Mouse (Mus musculus) megakaryocyte progenitor cell, adult 5-6 weeks (primary cell): ENCODE measurements around the gene Fbxo2. TPM values are rescaled to one million over a fixed set of nuclear protein-coding genes. Genes with fewer than 3 reads are reported as not detected.
"Not testable (repeated sequence)": the region's sequence is repeated elsewhere in the genome, so short reads cannot be mapped to it uniquely, and the experiment has no call there.

Experiments used
- ATAC-seq: replicated peaks from 2 replicates; pipeline ENCODE4 v1.8.0; 2016; ENCODE audit warnings: mild to moderate bottlenecking, moderate TSS enrichment, inconsistent platforms; ENCODE audit not compliant: poor library complexity
- total RNA-seq, 2 experiments: library from RNA; stranded (forward) in 1 of 2; stranded (reverse) in 1 of 2; fragments of 157-497, 149-512 nt in 1 of 2; fragments of 200-1000 nt in 1 of 2; gene quantifications; 2 replicates each; pipeline versions ENCODE4 v1.2.3 to v1.2.4; 2015 to 2017

Gene Fbxo2
- total RNA-seq (2015) (not detected in 2 replicates), total RNA-seq (2017) (not detected in 2 replicates)

GRCm38 (mm10) chr4:148160436-148161390 lies at the start of gene Fbxo2, which contains the start of gene Fbxo44:
Gene Fbxo2, plus strand, starts transcription at chr4:148160621.
Gene Fbxo44, minus strand, starts transcription at chr4:148160482.
- ATAC-seq = no peak

DNA sequence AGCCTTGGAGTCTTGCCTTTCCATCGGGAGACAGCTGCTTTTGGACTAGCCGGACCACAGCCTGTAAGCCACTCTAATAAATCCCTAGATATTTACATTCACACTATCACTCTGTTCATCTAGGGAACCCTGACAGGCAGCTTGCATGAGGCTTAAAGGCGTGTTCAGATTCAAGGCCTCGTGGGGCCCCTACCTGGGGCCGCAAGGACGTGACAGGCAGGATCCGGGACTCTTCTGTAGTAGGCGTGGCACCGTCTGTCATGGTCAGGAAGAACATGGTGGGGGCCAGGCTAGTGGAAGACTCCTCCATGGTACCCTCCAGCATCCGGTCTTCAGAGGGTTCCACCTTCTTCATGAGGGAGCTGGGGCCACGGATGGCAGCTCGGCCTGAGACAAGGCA lies 47.9 kb upstream of the Fbxo2 start:
- no peak for ATAC-seq

DNA sequence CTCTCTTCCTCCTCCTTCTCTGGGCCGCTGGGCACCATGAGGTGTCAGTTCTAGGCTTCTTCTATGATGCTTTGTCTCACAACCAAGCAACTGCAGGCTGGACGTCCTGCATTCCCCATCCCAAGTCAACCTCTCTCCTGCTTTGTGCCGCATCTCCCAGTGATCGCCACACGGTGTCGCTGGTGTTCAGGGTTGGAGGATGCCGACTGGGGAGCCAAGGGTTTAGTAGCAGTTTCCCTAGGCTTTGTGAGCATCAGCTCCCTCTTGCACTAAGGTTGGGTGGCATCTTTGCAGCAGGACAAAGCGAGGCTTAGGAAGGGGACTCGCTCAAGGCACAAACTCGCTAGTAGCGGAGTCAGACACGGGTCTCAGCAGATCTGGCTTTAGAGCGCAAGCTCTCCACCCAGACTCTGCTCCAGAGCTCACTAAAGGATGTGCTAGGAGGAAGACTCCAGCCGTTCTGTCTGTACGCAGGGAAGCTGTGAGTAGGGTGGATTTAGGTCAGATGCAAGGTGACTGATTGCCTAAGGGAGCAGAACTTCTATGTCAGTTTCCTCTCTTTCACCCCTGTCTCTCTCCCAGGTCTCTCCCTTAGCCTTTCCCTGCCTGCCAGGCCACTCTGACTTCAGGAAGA lies 45.5 kb upstream of the Fbxo2 start:
- ATAC-seq = peak; percentile 91

DNA sequence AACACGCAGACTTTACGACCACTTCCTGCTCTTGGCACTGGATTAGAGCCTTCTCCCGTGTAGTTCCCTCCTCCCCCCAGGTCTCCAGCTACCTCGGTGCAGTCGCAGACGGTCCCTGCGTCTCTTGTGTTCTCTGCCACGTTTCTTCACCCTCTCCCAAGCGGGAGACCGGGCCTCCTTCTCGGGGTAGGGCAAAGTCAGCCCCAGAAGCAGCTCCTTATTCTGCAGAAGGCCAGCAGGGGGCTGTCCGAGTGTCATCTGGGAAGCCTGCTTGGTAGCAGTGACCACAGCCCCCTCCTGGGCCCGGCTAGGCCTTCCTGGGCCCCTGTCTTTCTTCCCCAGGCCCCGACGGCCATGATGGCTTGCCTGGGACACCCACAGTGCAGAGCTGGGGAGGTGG lies 45.0 kb upstream of the Fbxo2 start:
- peak; percentile 71 for ATAC-seq

DNA sequence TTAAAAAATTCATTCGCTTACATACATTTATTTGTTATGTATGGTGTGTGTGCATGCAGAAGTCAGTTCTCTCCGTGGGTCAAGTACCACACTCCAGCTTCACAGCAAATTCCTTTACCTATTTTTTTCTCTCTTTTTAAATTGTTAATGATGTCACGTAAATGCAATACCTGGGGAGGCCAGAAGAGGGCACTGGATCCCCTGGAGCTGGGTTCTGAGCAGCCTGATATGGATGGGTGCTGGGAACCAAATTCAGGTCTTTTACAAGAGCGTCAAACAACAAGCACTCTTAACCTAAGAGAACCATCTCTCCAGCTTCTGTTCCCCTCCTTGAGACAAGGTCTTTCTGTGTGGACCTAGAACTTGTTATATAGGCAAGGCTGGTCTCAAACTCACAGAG lies 43.8 kb upstream of the Fbxo2 start:
- no peak for ATAC-seq

DNA sequence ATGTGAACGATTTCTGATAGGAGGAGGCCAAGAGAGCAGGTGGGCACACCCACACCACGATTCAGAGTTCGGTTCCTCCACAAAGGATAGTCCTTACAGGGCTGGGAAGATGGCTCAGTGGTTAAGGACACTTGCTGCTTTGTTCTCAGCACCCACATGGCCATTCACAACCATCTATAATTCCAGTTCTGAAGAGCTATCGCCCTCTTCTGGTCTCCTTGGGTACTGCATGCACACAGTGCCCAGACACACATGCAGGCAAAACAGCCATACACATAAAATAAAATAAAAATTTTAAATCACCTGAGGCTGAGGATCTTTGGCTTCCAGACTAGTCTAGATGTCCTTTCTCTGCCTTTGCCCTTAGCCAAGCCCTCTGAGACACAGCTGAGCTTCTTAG lies 43.0 kb upstream of the Fbxo2 start:
- ATAC-seq = no peak

- not testable (repeated sequence) for ATAC-seq
These were observed 40.8 kb upstream of the Fbxo2 start for GRCm38 (mm10) chr4:148119578-148119977.

- no peak for ATAC-seq
These were observed 39.9 kb upstream of the Fbxo2 start for GRCm38 (mm10) chr4:148120555-148120954.

DNA sequence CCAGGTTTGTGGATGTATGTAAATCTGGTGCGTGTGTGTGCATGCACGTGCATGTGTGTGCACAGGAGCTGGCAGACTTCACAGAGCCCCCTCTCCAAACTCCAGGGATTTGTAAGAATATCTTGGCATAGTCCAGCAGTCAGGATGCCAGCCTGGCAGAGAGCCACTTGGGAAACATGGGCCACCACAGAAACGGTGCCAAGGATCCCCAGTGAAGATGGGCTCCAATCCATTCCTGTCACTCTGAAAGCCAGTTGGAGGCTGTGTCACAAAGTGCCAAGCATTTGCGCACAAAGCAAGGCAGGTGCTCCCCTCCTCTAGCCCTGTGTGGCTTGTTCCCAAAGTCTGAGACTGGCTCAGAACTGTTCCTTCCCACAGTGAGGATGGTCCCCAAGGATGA lies 39.1 kb upstream of the Fbxo2 start:
- no peak for ATAC-seq

DNA sequence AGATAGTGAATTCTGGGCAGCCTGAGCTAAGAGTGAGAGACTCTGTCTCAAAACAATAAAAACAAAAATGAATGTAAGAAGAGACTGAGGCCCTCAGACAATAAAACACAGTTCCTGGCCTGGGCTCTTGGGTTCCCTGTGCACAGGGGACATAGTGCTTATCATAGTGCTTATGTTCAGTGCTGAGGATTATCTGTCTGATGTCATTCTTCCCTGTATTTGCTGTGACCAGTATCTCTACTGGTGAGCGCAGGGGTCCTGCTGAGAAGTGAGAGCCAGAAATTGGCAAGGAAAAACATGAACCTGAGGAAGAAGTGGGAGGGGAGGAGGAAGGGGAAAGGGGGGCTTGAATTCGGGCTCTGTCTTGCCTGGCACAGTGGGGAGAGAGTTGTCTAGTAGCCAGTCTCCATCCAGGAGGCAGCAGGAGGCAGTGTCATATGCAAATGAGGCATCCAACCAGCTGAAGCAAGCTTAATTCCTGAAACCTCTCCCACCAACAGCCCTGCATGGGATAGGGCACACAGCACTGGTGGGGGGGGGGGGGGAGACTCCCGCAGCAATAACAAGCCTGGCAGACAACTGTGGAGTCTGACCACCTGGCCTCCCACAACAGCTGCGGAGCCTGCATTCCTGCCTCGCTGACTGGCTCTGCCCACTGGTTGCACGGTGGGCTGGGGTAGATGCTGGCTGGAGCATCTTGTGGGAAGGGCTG lies 38.3 kb upstream of the Fbxo2 start:
- ATAC-seq = no peak

DNA sequence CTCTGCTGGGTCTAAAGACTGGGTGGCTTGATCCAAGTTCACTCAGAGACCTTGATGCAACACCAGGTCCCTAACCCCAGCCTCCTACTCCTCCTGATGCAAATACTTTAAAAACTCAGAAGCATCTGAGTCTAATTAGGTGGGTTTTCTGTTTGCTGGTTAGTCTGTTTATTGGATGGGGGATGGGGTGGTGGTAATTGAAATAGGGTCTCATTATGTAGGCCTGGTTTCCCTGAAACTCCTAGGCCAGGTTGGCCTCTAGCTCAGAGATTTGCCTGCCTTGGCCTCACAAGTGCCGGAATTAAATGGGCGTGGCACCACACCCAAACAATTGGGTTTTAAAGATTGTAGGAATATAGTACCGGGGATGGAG lies 37.7 kb upstream of the Fbxo2 start:
- no peak for ATAC-seq

GRCm38 (mm10) chr4:148128241-148128640 lies 32.2 kb upstream of the Fbxo2 start:
- 0 out of 2 replicates have a peak, but pooled peaks have one; percentile 1 for ATAC-seq

DNA sequence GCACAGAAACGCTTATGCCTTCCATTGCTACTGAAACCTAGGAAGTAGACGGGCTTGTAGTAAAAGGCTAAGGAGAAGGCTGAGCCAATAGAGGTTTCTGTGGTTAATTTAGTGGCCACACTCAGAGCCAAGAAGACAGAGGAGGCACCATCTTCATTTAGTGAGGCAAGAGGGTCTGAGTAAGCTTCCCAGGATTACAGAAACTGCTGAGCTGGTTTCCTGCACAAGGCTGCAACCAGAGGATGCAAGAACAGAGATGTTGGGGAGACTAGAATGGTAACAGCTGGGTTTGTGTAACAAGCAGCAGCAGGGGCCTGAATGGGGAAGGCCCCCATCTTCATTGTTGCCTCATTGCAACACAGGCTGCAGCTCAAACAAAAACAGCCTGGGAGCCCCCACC lies 31.7 kb upstream of the Fbxo2 start:
- peak; percentile 67 for ATAC-seq

DNA sequence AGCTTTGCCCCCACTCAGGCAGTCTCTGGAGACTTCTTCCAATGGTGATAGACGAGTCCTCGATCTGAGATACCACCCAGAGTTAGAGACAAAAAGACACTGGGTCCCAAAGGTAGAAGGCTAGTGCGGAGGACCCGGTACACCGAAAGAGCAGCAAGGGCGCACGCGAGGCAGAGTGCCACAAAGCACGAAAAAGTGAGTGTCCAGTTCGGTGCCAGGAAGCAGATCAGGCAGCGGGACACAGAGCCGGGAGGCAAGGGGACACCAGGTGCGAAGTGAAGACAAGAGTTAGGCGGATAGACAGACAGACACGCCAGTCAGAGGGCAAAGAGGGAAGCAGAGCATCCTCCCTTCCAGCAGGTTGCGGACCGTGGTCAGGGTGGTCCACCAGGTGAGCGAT lies 30.3 kb upstream of the Fbxo2 start, which contains the start of gene Mad2l2:
Gene Mad2l2 (plus strand): TSS at position 252 of the 400 bp plus-strand sequence.
- no peak for ATAC-seq

- ATAC-seq = peak; percentile 38
These were observed 29.6 kb upstream of the Fbxo2 start, which contains the start of gene Draxin for GRCm38 (mm10) chr4:148130561-148131413. Gene Draxin, minus strand, starts transcription at chr4:148130698.

DNA sequence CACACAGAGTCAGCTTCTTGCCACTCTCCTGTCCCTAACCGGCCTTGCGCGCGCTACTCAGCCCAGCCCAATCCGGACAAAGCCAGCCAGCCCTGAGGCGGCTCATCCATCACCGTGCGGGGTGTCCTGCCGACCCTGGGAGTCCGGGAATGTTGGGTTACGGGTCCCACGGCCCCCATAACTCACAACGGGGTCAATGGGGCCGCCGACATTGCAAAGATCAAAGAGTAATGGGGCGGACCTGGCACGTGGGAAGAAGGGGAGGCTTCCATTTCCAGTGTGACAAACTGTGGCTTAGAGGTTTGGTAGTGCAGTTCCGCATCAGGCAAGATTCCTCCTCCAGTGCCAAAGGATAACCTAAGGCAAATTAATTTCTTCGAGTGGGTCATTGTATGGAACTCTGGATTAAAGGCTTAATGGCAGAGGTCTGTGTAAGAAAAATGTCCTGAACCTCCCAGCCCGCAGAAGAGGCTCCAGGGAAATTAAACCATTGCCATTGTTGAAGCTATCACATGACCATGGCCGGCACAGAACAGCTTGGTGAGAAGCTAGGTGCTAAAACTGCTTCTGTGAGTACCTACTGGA lies 28.8 kb upstream of the Fbxo2 start:
- no peak for ATAC-seq

DNA sequence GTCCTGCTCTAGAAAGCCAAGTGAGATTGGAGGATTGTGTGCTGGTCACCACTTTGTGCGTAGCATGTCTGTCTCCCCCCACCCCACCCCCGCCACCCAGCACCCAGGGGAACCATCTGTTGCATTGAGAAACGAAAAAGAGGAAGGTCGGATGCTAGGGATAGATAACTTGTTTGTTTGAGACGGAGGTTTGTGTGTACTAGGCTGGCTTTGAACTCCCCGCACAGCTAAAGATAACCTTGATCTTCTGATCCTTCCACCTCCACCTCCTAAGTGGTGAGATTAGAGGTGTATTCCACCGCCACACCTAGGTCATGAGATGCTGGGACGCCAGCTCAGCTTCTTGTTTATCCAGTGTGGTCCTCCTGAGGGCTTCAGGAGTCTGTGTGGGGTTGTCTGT lies 25.4 kb upstream of the Fbxo2 start:
- ATAC-seq = peak; percentile 25

GRCm38 (mm10) chr4:148137503-148137902 lies 22.9 kb upstream of the Fbxo2 start:
- no peak for ATAC-seq

- peak; percentile 37 for ATAC-seq
These were observed 20.7 kb upstream of the Fbxo2 start for GRCm38 (mm10) chr4:148139767-148140097.
